Mouse (Mus musculus) erythroblast, embryonic 14.5 days (primary cell): ENCODE results near the gene Sorbs1. TPM values are rescaled to one million over a fixed set of nuclear protein-coding genes. Genes with fewer than 3 reads are reported as not detected.

Experiments used
- H3K27me3 ChIP-seq: 2 replicates; pipeline ENCODE4 v1.6.1; 2012; ENCODE audit warnings: inconsistent platforms; ENCODE audit not compliant: control insufficient read depth
- H3K36me3 ChIP-seq: 2 replicates; pipeline ENCODE4 v1.6.1; 2012; ENCODE audit warnings: mild to moderate bottlenecking, inconsistent platforms; ENCODE audit not compliant: control insufficient read depth
- H3K4me1 ChIP-seq: 2 replicates; pipeline ENCODE4 v1.6.1; 2012; ENCODE audit warnings: inconsistent platforms; ENCODE audit not compliant: control insufficient read depth
- H3K4me3 ChIP-seq: replicated peaks from 2 replicates; pipeline ENCODE3; 2012; ENCODE audit warnings: moderate library complexity, mild to moderate bottlenecking, inconsistent platforms
- H3K9me3 ChIP-seq: 2 replicates; pipeline ENCODE4 v1.6.1; 2012; ENCODE audit warnings: low read length, inconsistent platforms, mixed read lengths; ENCODE audit not compliant: control insufficient read depth
- GATA1 ChIP-seq: IDR thresholded peaks from 2 replicates; pipeline ENCODE4 v1.6.1; 2012; ENCODE audit warnings: low read length, inconsistent platforms, mixed read lengths
- TAL1 ChIP-seq: IDR thresholded peaks from 3 replicates; pipeline ENCODE4 v1.6.1; 2012; ENCODE audit warnings: low read length, inconsistent platforms, mixed read lengths
- polyA plus RNA-seq: library from polyadenylated mRNA; stranded (reverse); fragments of >175 nt; gene quantifications from 2 replicates; pipeline ENCODE4 v1.2.3, GENCODE M21; 2012

Sorbs1 gene
- polyA plus RNA-seq, 1 experiment, result 2.4 TPM

GRCm38 (mm10) chr19:40246646-40247267 lies 266.8 kb downstream of the Sorbs1 start:
- no peak overlapping the region for H3K4me3 ChIP-seq
- H3K4me1 ChIP-seq, result no peaks in the 10 kb centered on the region; the same call in 1 of the 2 replicates
- TF ChIP-seq GATA1 (no peak), TAL1 (no peak)
- no peaks in the 10 kb centered on the region for H3K27me3 ChIP-seq
- H3K36me3 ChIP-seq, result peaks cover 40% of the 10 kb centered on the region
- H3K9me3 ChIP-seq, result no peaks in the 10 kb centered on the region

Other genes starting within 250 kb of the Sorbs1 start
- 1.5 and 3.5 TPM in 2 replicates for gene Pdlim1, start 241.9 kb downstream of the Sorbs1 start, polyA plus RNA-seq
- 0.25 and 0.48 TPM in 2 replicates for gene Aldh18a1, start 74.7 kb upstream of the Sorbs1 start, polyA plus RNA-seq
- gene Tctn3, start 98.5 kb upstream of the Sorbs1 start, polyA plus RNA-seq, result 0.27 and 0.49 TPM in 2 replicates
- gene Entpd1, start 98.6 kb upstream of the Sorbs1 start, polyA plus RNA-seq, result 0.05 TPM in 2 replicates
- not detected in 2 replicates for gene Cc2d2b, start 235.0 kb upstream of the Sorbs1 start, polyA plus RNA-seq